Mouse (Mus musculus): ENCODE data around the gene Wdr27.
A peak's percentile ranks its signal among the peaks of the same experiment; 100 is the strongest.
"Not testable (repeated sequence)": the region's sequence is repeated elsewhere in the genome, so short reads cannot be mapped to it uniquely, and the experiment has no call there.

Gene Wdr27

GRCm38 (mm10) chr17:14943009-14943728 is at the start of gene Wdr27, which contains the start of gene 1600012H06Rik:
TSS of gene Wdr27 (minus strand) at chr17:14943158.
TSS of gene 1600012H06Rik (plus strand) at chr17:14943184.
- peak; percentile 98 for DNase-seq (ENCODE audit: low spot score)

DNA sequence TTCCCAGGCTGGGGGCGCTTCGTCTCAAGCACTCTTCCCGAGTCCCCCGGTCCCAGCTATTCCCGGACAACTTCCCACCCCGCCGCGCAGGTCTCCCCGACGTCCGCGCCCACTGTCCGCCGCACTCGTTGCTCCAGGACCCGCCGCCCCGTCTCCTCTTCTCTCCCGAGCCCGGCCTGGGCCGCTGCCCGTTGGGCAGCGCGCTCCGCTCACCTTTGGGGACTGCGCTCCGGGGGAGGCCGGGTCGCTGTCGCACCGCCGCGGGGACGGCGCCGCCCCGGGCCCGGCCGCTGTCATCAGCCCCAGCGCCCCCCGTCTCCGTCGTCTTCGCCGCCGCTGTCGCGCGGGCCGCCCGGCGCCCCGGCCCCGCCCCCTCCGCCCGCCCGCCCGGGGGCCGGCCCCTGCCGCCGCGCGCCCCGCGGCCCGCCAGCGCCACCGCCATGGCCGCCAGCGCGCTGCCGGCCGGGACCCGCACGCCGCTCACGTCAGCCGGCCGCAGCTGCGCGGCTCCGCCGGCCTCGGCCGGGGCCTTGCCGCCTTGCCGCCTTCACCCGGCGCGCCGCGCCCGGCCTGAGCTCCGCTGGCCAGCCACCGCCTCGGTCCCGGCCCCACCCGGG is 49.7 kb upstream of the Wdr27 start:
- not testable (repeated sequence) for DNase-seq (ENCODE audit: low spot score)

- DNase-seq (ENCODE audit: low spot score): peak; percentile 21
Measured at GRCm38 (mm10) chr17:14990116-14990702, 47.3 kb upstream of the Wdr27 start.

DNA sequence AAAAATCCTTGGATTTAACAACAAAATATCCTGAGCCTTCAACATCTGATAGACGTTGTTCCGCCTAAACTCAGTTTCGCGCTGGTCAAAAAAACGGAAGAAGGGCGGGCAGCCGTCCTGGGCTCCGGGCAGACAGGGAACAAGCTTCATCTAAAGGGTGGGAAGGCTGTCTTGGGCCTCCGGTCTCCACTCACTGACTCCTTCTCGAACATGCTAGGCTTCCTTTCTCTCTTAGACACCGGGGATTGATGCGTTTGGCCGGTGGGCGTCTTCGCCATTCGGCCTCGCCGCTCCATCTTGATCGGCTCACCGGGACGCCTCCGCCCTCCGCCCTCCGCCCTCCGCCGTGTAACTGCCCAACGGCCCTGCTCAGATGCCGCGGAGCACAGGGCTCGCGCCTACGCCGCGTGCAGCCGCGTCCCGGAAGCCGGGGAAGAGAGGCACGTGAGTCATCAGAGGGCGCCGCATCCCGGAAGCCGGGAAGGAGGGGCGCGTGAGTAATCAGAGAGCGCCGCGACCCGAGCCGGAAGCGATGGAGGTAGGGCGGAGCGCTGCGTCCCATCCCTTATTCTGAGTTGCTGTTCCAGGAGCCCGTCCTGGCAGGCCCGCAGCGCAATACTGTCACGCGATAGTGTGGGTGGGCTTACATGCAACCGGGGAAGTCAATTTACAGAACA is 35.5 kb upstream of the Wdr27 start, which contains the start of the genes 9030025P20Rik and Gm3417:
9030025P20Rik (plus strand) TSS at position 107 of the 677 bp plus-strand sequence.
Gm3417 (minus strand) TSS at position 429 of the 677 bp plus-strand sequence.
- not testable (repeated sequence) for DNase-seq (ENCODE audit: low spot score)

GRCm38 (mm10) chr17:14977718-14978361 is 34.9 kb upstream of the Wdr27 start:
- not testable (repeated sequence) for DNase-seq (ENCODE audit: low spot score)

GRCm38 (mm10) chr17:14968373-14968913 is 25.5 kb upstream of the Wdr27 start:
- not testable (repeated sequence) for DNase-seq (ENCODE audit: low spot score)

- not testable (repeated sequence) for DNase-seq (ENCODE audit: low spot score)
Measured at GRCm38 (mm10) chr17:14961557-14962154, 18.7 kb upstream of the Wdr27 start.

DNA sequence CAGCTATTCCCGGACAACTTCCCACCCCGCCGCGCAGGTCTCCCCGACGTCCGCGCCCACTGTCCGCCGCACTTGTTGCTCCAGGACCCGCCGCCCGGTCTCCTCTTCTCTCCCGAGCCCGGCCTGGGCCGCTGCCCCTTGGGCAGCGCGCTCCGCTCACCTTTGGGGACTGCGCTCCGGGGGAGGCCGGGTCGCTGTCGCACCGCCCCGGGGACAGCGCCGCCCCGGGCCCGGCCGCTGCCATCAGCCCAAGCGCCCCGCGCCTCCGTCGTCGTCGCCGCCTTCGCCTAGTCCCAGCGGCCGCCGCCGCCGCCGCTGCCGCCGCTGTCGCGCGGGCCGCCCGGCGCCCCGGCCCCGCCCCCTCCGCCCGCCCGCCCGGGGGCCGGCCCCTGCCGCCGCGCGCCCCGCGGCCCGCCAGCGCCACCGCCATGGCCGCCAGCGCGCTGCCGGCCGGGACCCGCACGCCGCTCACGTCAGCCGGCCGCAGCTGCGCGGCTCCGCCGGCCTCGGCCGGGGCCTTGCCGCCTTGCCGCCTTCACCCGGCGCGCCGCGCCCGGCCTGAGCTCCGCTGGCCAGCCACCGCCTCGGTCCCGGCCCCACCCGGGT is 18.1 kb upstream of the Wdr27 start, which contains the start of gene Phf10:
Phf10 (minus strand) TSS at position 323 of the 606 bp plus-strand sequence.
- not testable (repeated sequence) for DNase-seq (ENCODE audit: low spot score)

DNA sequence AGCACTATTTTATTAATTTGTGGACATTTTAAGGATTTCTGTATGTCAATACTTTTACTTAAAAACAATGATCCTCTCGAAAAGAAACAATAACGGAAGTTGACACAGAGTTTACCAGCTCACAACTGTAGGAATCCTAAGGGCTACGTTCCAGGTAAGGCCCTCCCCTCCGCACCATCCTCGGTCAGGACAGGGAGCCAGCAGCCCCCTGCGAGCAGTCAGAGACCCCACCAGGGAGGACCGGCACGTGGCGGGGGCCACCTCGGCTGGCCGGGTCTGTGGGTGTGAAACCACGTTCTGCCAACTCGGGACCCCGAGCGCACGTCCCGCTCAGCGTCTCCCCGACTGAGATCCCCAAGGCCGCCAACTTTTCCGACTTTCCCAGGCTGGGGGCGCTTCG is 17.6 kb upstream of the Wdr27 start:
- DNase-seq (ENCODE audit: low spot score): no peak

- no peak for DNase-seq (ENCODE audit: low spot score)
Measured at GRCm38 (mm10) chr17:14959979-14960378, 17.0 kb upstream of the Wdr27 start.

GRCm38 (mm10) chr17:14958686-14959327 is 15.8 kb upstream of the Wdr27 start:
- no peak for DNase-seq (ENCODE audit: low spot score)

GRCm38 (mm10) chr17:14953452-14953851 is 10.5 kb upstream of the Wdr27 start:
- DNase-seq (ENCODE audit: low spot score): no peak

- DNase-seq (ENCODE audit: low spot score): no peak
Measured at GRCm38 (mm10) chr17:14949161-14949827, 6.3 kb upstream of the Wdr27 start.

DNA sequence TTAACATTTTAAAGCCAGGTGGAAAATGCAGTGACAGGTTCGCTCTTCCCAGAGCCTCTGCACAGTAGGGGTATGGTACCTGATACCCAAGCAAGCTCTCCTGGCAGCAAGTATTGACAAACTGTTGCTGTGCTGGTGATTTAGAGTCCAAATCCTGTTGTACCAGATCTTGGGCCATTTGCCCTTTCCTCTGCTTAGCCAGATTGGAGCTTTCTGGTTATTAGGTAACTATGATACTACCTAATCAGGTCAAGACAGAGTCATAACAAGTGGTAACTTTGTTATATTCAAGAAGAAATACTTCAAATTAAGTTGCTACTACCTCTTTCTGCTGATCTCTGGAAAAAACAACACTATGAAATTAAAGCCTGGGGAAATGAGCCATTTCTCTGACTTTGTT is 1.6 kb upstream of the Wdr27 start:
- no peak for DNase-seq (ENCODE audit: low spot score)

- DNase-seq (ENCODE audit: low spot score): no peak
Measured at GRCm38 (mm10) chr17:14943729-14944059, 736 bp upstream of the Wdr27 start.

DNA sequence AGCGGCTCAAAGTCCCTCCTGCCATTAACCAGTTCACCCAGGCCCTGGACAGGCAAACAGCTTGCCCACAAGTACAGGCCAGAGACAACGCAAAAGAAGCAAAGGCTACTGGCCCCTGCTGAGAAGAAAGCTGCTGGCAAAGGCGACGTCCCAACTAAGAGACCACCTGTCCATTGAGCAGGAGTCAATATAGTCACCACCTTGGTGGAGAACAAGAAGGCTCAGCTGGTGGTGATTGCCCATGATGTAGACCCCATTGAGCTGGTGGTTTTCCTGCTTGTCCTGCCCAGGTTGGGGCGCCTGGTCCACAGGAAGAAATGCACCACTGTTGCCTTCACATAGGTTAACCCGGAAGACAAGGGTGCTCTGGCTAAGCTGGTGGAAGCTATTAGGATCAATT is 777 bp downstream of the Wdr27 start:
- peak; percentile 16 for DNase-seq (ENCODE audit: low spot score)

- no peak for DNase-seq (ENCODE audit: low spot score)
Measured at GRCm38 (mm10) chr17:14935841-14936605, 6.9 kb downstream of the Wdr27 start.

GRCm38 (mm10) chr17:14935280-14935679 is 7.7 kb downstream of the Wdr27 start:
- not testable (repeated sequence) for DNase-seq (ENCODE audit: low spot score)

DNA sequence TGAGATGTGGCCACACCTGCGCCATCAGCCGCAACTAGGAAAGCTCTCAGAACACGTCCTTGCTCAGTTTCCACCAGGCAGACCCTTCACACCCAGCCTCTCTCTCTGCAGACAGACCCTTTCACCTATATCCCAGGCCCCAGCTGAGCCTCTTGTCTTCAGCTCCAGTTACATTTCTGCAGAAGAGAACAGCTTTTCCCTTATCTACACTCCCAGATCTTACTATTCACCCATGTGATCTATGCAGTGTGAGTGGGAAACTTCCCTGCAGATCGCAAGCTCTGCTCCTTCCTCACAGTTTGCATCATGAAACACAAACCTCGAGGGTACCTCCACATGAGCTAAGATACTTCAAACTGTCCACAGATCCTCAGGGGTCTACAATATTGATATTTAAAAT is 11.5 kb downstream of the Wdr27 start:
- no peak for DNase-seq (ENCODE audit: low spot score)

All from layer of hippocampus, adult 11-12 months (tissue).